Mouse (Mus musculus): ENCODE measurements around the gene Hoxd13.

Gene Hoxd13

DNA sequence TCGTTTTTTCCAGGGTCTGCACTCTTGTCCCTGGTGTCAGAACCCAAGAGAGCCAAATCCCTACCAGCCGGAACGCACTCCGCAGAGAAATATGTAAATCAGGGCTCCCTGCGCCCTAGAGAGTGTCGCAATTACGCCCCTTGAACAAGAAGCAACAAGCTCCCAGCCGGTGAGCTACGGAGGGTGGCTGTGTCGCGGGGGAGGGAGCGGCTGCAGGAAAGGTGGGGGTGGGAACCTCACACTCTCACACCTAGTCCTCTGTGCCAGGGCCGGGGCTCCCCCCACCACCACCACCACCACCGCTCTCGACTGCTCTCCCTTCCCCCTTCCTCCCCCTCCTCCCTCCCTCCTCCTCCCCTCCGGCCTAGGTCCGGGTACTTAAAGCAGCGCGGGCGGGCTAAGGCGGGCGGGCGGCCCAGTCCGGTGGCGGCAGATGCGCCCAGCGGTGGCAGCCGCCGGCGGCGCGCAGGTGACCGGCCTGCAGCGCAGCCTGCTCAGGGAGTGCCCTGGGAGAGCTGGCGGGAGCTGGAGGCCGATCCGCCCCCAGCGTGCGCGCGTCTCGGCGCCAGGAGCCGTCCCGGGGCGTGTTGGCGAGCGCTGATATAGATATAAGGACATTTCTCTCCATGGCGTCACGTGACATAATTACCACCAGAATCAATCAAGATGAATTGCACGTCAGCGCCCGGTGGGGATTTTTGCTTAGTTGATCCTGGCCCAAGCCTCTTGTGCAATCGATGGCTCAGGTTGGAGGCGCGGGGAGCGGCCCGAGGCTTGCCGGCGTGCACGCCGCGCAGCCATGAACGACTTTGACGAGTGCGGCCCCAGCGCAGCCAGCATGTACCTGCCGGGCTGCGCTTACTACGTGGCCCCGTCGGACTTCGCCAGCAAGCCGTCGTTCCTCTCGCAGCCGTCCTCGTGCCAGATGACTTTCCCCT lies 13.8 kb downstream of the Hoxd13 start:
- no peak for DNase-seq

DNA sequence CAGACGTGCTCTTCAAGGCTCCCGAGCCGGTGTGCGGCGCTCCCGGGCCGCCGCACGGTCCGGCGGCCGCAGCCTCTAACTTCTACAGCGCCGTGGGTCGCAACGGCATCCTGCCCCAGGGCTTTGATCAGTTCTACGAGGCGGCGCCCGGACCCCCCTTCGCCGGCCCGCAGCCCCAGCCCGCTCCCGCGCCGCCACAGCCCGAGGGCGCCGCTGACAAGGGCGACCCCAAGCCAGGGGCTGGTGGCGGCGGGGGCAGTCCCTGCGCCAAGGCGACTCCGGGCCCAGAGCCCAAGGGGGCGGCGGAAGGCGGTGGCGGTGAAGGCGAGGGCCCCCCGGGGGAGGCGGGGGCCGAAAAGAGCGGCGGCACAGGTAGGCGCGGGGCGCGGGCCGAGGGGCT lies 14.7 kb downstream of the Hoxd13 start:
- no peak for DNase-seq

DNA sequence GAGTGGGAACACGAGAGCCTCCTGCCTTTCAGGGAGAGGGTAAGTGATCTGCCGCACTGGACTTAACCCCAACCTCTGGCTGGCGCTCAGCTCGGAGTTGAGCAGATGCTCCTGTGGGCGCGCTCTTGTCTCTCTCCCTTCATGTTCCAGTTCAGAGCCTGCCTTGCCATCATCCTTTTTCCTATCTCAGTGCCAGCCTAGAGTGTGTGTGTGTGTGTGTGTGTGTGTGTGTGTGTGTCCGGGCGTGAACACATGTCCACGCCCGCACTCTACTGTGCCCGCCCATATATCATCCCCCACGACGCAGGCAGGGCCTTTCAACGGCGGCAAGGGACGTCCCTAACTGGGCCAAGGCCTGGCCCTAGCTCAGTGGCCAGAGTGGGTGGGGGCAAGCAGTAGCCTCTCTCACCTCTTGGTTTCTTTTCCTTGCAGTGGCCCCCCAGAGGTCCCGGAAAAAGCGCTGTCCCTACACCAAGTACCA lies 15.4 kb downstream of the Hoxd13 start:
- no peak for DNase-seq

DNA sequence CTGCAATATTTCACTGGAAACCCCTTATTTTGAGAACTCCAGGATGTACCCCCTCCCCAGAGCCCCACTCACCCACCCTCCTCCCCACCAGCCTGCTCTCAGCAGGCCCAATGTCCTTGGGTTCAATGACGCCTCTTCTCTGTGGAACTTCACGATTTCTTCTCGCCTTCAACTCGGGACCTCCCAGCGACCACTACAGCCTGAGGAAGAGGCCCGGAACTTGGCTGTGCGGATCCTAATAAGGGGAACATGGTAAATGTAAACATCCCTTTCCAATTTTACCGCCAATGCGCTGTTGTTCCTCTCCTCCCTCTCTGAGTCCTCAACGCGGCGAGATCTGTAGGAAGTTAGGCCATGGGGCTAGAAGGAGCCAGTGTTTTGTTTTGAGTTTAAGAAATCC lies 16.0 kb downstream of the Hoxd13 start:
- DNase-seq: no peak

DNA sequence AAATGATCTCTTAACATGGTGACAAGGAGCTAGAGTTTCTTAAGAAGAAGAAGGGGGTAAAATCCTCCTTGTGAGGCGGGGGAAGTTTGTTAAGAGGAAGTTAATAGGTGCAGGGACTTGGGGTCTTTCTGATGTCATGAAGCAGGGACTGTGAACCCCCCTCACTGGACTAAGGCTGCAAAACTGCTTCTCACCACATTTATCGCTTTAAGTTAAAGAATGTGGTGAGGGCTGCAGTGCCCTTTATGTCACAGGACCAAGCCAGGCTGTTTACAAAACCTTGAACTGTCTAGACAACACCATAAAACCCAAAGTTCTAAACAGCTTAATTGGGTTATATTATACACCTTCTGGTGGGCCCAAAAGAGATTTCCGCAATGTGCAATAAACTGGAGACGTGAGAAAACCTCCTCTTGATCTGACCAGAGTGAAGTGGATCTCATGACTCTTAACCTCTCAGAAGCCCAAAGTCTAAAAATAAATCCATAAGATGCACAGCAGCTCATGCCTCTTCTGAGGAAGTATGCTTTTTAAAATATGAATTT lies 17.0 kb downstream of the Hoxd13 start:
- DNase-seq: no peak

DNA sequence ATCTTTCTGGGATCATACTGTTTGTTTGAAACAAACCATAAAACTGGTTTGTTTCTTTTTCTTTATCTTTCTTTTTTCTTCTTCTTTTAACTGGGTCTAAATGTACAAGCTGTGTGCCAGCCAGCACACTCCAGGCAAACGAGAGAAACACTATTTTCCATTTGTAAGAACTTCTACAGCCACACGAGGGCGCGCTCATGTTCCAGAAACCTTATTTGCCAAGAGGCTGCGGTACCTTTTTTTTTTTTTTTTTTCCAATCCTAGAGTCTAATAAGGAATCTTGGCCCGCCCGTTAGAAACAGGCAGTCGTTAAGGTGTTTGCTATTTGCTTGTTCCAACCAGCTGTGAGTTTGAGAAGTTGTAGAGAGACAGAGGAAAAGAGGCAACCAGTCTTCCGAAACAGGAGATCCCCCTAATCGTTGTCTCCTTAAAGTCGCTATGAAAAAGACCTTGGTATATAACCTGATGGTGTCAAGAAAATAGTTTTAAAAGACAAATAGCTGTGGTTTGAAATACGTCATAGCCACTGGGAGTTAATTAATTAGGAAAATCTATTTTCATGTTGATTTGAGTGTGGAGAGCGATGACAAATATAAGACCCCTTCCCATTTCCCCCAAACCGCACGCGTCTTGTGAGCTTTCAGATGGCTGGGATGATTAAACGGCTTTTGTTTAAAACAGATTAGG lies 18.3 kb downstream of the Hoxd13 start:
- no peak for DNase-seq

DNA sequence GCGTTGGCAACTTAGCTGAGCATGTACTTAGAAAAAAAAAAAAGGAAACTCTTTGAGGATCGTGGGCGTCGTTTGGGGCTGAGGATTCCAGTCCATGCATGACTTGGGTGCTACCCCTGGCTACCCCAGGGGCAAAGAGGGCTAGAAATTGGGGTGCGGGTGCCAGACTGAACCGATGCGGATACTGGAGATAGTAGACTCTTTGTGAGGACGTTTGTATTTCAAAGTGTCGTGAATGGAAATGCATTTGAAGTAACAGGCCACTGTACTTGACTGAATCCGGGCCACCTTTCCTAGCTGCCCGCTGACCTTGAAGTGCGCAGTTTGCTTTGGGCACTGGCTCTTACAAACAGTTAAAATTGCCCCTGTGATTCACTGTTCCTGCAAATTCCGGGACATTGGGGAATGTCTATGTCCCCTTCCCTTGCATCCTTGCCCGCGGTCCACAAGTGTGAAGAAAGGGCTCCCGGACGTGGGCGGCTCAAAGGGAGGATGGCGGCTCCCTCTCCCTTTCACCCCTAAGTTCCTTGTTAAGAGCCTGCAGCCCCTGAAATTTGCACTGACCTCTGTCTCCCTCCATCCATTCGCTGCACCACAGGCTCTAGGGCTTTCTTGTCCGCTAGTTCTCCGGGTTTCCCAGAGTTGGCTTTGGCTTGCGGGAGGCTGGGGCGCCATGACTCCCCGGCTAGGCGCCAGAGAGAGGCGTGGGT lies 19.0 kb downstream of the Hoxd13 start:
- DNase-seq: no peak

DNA sequence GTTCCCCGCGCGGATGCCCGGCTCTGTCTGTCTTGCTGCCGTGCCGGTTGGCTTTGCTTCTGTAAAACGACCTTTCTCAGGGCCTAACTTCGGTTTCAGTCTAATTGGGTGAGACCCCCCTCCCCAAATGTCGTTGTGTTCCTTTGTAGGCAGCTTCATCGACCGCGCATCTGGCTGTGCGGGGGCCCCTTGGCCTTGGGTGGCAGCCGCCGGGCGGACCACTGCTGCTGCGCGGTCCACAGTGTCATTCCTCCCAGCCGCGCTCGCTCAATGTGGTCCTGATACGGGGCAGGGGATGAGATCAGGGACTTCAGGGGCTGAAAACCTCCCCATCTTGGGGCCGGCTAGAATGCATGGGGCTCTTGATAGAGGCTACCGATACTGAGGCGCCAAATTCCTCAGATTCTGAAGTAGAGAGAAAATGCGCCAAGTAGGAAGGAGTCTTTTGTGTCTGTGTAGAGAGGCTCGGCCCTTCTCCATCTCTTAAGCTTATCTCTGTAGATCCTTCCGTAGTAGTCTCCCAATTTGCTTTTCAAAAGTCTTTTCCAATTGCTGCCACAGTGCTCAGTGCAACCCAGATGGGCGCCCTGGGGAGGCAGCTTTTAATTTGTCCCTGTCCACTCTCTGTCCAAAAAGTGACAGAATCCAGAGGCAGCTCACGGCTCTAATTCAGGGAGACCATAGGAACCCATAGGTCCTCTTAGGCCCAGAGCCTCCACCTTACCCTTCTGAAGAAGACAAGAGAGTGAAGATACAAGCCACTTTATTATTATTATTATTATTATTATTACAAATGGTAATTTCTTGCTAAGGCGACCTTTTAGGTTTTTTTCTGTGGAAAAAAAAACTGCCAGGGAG lies 19.8 kb downstream of the Hoxd13 start:
- DNase-seq: no peak

DNA sequence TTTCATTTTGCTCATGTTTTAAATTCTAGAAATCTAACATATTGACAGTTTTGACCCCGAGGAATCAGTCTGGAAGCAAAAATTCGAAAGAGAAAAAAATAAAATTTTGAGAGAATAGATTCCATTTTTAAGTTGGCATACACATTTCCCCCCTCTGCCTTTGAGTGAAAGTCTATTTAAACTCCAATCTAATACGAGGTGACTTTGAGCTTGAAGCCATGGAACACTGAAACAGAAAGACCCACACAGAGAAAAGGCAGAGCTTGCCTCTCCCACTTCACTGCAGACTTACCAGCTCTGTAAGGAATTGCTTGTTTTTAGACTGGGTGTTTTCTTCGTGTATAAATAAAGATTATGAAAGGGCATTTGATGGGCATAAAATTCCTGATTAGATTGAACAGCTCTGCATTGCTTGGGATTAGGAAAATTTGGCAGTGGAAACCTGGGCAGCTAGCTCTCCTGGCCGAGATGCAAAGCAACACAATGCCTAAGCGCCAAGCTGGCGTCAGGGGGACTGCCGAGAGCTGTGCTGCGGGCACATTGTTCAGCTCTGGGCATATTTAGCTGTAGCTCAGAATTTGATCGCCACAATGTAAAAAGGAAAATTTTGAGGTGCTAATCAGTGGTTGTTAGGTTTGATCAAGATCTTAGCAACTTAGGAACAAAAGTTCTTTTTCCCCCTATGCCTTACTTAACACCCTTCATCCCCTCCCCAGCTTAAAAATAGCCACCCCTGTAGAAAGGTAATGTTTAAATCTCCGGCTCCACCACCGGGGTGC lies 20.9 kb downstream of the Hoxd13 start:
- no peak for DNase-seq

DNA sequence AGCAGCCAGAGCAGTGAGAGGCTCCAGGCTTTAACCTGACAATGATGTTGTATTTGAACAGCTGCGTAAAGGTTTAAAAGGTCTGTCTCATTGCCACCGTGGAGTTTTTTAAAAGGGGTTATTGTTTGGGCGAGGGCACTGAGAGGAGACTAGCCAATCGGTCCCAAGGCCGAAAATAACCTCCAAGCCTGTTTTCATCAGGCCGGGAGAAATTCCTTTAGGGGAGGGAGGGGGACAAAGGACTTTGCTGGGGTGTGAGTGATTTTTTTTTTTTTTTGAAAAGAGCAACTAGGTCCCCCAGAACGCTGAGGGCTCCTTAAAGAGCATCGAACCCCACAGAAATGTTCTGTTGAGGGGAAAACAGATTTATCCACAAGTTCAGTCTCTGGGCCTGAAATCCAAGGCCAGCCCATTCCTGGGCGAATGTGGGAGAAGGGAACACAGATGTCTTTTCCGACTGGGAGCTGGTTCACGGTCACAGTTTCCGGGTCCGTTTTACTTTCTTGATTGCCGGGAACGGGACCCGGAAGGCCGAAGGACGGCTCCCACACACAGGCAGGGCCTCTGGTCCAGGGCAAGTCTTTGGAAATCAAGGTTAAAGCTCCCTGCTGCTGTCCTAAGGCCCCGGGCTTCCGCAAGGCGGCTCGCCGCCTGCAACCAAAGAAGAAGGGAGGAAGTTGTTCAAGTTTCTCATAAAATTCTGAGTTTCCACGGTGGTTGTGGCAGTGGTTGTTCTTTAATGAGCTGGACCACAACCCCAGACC lies 21.6 kb downstream of the Hoxd13 start:
- DNase-seq: no peak

DNA sequence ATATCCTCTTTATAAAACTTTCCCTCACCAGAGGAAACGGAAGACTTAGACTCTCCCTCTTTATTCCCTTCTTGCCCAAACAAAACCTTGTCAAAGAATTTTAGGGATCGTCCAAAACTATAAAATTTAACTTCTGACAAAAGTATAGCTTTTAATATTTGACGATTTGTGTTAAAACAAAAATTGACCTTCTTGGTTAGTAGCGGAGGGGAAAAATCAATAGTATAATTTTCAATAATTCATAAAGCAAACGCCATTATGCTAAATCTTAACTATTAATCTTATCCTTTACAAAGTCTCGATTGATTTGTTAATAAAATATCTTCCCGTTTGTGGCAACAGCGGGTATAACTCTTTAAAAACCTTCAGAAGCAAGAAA lies 22.2 kb downstream of the Hoxd13 start:
- no peak for DNase-seq

DNA sequence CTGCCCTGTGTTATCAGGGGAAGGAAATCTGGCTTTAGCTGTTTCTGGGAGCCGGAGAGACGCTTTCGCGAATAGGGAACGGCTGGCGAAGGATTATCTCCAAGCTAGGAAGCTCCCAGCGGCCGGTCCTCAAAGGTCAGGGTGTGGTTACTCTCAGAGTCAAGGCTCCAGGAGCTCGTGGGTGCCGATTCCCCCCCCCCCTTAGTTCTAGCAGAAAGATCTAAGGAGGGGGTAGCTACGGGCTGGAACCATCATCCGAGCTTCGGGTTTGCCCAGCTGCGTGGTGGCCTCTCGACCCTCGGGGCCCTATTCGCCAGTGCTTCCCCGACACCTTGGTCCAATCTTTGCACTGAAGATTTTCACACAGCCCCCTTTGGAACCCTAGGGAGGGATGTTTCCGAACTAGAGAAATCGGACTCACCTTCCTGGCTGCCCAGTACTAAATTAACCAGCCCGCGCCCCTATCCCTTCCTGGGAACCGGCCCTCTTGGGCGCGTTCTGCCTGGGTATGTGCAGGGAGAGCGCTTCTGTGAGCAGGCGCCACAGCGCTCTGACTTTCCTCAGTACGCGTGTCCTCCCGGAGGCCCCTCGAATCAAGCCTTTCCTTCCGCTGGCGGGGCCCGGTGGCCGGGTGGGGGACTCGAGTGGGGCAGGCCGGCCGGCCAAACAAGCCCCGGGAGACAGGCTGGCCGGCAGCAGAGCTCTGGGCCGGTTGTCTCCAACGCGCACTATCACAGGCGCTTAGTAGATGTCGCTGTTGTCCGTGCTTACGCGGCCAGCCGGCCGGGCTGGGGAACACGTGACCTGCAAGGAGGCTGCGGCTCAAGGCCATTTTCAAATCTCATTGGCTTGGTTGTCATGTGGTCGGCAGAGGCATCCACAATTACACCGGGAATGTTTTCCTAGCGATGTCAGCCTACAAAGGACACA lies 23.2 kb downstream of the Hoxd13 start, which contains the start of gene Hoxd10:
TSS of gene Hoxd10 (plus strand) at position 903 of the 930 bp plus-strand sequence.
- no peak for DNase-seq

DNA sequence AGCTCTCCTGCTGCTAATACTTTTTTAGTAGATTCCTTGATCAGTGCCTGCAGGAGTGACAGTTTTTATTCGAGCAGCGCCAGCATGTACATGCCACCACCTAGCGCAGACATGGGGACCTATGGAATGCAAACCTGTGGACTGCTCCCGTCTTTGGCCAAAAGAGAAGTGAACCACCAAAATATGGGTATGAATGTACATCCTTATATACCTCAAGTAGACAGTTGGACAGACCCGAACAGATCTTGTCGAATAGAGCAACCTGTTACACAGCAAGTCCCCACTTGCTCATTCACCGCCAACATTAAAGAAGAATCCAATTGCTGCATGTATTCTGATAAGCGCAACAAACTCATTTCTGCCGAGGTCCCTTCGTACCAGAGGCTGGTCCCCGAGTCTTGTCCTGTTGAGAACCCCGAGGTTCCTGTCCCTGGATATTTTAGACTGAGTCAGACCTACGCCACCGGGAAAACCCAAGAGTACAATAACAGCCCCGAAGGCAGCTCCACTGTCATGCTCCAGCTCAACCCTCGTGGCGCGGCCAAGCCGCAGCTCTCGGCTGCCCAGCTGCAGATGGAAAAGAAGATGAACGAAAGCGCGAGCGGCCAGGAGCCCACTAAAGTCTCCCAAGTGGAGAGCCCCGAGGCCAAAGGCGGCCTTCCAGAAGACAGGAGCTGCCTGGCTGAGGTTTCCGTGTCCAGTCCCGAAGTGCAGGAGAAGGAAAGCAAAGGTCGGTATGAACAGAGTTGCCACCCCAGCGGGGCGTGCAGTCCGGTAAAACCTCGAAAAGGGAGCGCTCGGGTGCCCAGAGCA lies 24.1 kb downstream of the Hoxd13 start:
- DNase-seq: no peak

DNA sequence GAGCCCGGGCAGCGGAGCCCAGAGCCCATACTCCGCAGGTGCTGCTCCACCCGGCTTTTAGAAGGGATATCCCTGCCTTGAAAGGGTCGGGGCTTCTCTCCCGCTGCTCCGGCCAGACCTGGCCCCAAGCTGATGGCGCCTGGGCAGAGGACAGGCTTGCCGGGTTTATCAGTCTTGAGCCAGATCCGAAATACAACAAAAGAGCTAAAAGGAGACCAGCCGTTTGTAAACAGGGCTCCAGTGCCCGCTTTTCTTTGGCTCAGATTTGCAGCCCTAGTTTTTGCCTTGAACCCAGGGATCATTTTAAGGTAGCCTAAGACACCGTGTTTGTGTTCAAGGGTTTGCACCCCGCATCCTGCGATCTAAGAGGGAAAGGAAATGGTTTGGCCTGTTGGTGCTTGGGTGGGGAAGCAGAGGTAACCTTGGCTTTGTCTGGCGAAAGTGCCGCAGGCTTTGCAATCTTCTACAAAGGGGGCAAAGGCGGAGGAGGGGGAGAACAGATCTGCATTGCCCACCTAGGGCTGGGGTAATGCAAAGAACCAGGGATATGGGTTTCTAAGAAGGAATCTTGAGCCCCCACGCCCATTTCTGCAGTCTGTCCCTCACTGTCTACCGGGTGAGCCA lies 24.8 kb downstream of the Hoxd13 start:
- DNase-seq: no peak

DNA sequence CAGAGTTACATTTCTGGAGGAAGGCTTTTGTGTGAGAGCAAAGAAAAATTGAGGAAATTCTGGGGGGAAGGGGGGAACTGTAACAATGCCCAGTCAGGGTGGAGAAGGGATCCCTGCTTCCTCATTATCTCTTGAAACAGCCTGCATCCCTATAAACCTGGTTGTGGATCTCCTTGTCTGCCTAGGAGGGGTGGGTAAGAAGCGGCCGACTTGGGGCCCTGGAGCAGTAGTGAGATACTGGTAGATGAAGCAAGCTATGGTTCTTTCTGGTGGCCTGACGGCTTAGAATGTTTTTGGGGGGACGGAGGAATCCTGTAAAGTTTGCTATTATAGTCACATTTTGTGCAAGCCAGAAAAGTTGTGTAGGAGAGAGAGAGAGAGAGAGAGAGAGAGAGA lies 25.3 kb downstream of the Hoxd13 start:
- no peak for DNase-seq

DNA sequence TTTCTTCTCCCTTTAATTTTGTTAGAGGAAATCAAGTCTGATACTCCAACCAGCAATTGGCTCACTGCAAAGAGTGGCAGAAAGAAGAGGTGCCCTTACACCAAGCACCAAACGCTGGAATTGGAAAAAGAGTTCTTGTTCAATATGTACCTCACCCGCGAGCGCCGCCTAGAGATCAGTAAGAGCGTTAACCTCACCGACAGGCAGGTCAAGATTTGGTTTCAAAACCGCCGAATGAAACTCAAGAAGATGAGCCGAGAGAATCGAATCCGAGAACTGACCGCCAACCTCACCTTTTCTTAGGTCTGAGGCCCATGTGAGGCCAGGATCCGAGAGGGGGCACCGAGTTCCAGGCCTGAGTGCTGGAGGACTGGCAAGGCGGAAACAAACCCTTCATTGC lies 26.0 kb downstream of the Hoxd13 start:
- DNase-seq: no peak

DNA sequence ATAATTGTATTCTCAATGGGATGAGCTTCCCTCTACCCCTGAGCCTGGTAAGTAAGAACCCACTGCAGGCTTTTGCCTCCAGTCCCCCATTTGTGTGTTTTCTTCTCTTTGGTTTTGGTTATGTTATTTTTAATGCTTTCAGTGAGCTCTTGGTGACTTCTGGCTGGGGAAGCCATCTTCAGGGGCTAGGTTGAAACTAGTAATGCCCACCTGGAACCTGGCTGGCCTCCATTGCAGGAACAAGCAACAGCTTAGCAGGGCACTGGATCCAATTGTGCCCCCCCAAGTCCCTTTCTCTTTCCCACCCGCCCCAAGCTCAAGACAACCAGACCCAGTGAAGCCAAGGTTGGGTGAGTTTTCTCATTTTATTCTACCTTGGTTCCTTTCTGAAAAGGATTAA lies 27.3 kb downstream of the Hoxd13 start:
- DNase-seq: no peak

DNA sequence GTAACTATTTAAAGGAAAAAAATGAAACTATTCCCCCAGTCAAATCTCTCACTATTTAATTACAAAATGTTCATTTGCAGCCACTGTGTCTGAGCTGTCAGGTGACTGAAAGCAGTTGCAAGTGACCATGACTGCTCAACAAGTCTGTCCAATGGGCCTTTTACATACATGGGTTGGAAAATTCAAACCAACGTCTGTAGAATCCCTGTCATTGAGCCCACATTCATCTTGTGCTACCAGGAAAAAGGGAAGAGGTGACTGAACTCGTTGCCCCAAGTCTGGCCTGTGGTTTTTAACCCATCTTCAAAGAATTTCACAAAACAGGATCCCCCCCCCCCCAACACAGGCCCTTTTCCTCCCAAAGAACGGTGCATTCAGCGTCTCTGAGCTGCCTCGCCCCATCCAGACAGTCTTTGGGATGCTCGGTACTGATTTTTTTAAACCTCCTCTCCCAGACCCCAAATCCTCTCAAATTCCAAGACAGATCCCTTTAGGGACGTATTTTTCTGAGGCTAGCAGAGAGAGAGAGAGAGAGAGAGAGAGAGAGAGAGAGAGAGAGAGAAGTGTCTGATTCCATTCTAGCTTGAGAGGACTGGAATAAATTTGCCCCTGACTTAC lies 27.8 kb downstream of the Hoxd13 start:
- DNase-seq: no peak
